Mouse (Mus musculus) skeletal muscle tissue, adult 2 months (tissue): ENCODE data around the gene Ocel1.
A peak's percentile ranks its signal among the peaks of the same experiment; 100 is the strongest.

Experiments used
- DNase-seq: peaks from one replicate; pipeline ENCODE4 v3.0.0-alpha.2; 2012; ENCODE audit warnings: low read depth, low spot score

Ocel1 gene

GRCm38 (mm10) chr8:71403107-71403885 is 32.2 kb downstream of the Ocel1 start:
- no peak for DNase-seq

GRCm38 (mm10) chr8:71404011-71404410 is 32.9 kb downstream of the Ocel1 start:
- DNase-seq: no peak

- no peak for DNase-seq
These were observed 33.9 kb downstream of the Ocel1 start for GRCm38 (mm10) chr8:71404951-71405351.

- peak; percentile 86 for DNase-seq
These were observed 34.5 kb downstream of the Ocel1 start, which contains the start of gene Ankle1 for GRCm38 (mm10) chr8:71405401-71406098. Ankle1 (plus strand) TSS chr8:71406010.

GRCm38 (mm10) chr8:71406099-71407015 is 35.3 kb downstream of the Ocel1 start:
- DNase-seq: no peak

GRCm38 (mm10) chr8:71407441-71407840 is 36.3 kb downstream of the Ocel1 start:
- DNase-seq: no peak

GRCm38 (mm10) chr8:71408231-71408630 is 37.1 kb downstream of the Ocel1 start:
- no peak for DNase-seq

GRCm38 (mm10) chr8:71411535-71412273 is 40.6 kb downstream of the Ocel1 start:
- no peak for DNase-seq

GRCm38 (mm10) chr8:71422121-71422520 is 51.0 kb downstream of the Ocel1 start:
- no peak for DNase-seq
